ENCODE assay signal across 8 mouse cellular contexts in the genomic region with DNA sequence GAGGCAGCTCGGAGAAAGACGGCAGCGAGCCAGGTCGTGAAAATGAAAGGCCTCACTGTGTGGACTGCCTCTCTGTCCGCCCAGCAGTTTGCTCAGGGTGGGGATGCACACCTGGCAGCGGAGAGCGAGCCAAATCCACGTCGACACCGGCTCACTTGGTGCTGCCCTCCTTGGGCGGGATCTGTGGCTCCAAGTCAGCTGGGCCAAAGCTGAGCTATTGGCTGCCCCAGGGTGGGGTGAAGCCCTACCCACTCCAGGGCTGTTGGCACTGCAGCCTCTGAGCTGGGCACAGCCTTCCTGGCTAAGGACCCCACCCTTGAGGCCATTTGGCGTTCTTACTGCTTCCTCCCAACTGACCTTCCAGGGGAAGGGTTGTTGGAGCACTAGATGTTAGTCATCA. TPM values are rescaled to one million over a fixed set of nuclear protein-coding genes. Genes with fewer than 3 reads are reported as not detected.
DNase-seq lines count a peak whose midpoint lies in the region; ATAC-seq and TF ChIP-seq lines count a peak whose summit lies in the region.

No protein-coding gene starts in this region.

- H3K4me3 ChIP-seq in kidney, adult 2 months (ENCODE audit: insufficient read depth, low read depth, low read length), result peak overlapping the region; percentile 70
- H3K4me3 ChIP-seq in liver, embryonic 16.5 days (ENCODE audit: low read depth, low read length), result peak overlapping the region; percentile 86
- peak overlapping the region; percentile 65 for H3K4me3 ChIP-seq in neural tube, embryonic 13.5 days

- H3K4me1 ChIP-seq in kidney, adult 2 months (ENCODE audit: control insufficient read depth, insufficient read depth, low read length), result peaks cover 8% of the 10 kb centered on the region; the same call in 1 of the 2 replicates
- peaks cover 15% of the 10 kb centered on the region for H3K4me1 ChIP-seq in liver, embryonic 16.5 days (ENCODE audit: control insufficient read depth, low read depth, low read length)
- peaks cover 22% of the 10 kb centered on the region for H3K4me1 ChIP-seq in neural tube, embryonic 13.5 days (replicated peaks)

- H3K4me2 ChIP-seq in liver, embryonic 16.5 days (ENCODE audit: low read depth, low read length), result peak overlapping the region; percentile 99
- H3K4me2 ChIP-seq in neural tube, embryonic 13.5 days, result peak overlapping the region; percentile 91

- peak; percentile 33 for TF ChIP-seq POLR2A in kidney, adult 2 months (IDR thresholded peaks at IDR 0.05; ENCODE audit: low read depth, low read length)

- ATAC-seq in liver, embryonic 16.5 days (ENCODE audit: low read depth), result peak; percentile 32
- no peak for ATAC-seq in neural tube, embryonic 13.5 days (ENCODE audit: low read depth)

- peak overlapping the region; percentile 11; the same call in 1 of the 2 replicates for H3K27ac ChIP-seq in kidney, adult 2 months (ENCODE audit: insufficient read depth, low read depth, low read length)
- H3K27ac ChIP-seq in liver, embryonic 16.5 days (ENCODE audit: low read length), result peak overlapping the region; percentile 68
- no peak overlapping the region; the same call in 1 of the 2 replicates for H3K27ac ChIP-seq in neural tube, embryonic 13.5 days (replicated peaks)

- H3K9me3 ChIP-seq in liver, embryonic 16.5 days (replicated peaks; ENCODE audit: control insufficient read depth, low read length), result no peaks in the 10 kb centered on the region
- no peaks in the 10 kb centered on the region for H3K9me3 ChIP-seq in neural tube, embryonic 13.5 days

- H3K27me3 ChIP-seq in kidney, adult 2 months (replicated peaks; ENCODE audit: control insufficient read depth, insufficient read depth, low read length), result no peaks in the 10 kb centered on the region
- no peaks in the 10 kb centered on the region for H3K27me3 ChIP-seq in liver, embryonic 16.5 days (ENCODE audit: control insufficient read depth, insufficient read depth, low read depth, low read length)
- H3K27me3 ChIP-seq in neural tube, embryonic 13.5 days, result no peaks in the 10 kb centered on the region

- WGBS in kidney, adult 2 months, result under 1% methylated on average over 12 of the region's 12 CpGs
- WGBS in liver, embryonic 16.5 days (ENCODE audit: insufficient replicate concordance), result 5% methylated on average over 12 of the region's 12 CpGs
- 7% methylated on average over 12 of the region's 12 CpGs for WGBS in neural tube, embryonic 13.5 days

- DNase-seq in layer of hippocampus, adult 11-12 months (ENCODE audit: low spot score), result peak; percentile 58
- DNase-seq in layer of hippocampus, adult 8-10 months (ENCODE audit: low spot score in 2 of 2), result no peak
- DNase-seq in cerebellum, adult 9-10 months, result peak; percentile 75
- peak; percentile 58 for DNase-seq in gastrocnemius, postnatal 25 days
- peak; percentile 84 for DNase-seq in kidney, adult 2 months
- DNase-seq in thymus, postnatal 36 days, result peak; percentile 23 to 55

- no peaks in the 10 kb centered on the region for H3K36me3 ChIP-seq in kidney, adult 2 months (ENCODE audit: control insufficient read depth, insufficient read depth, low read length)
- H3K36me3 ChIP-seq in liver, embryonic 16.5 days (ENCODE audit: control insufficient read depth, insufficient read depth), result peaks cover 22% of the 10 kb centered on the region
- peaks cover 71% of the 10 kb centered on the region for H3K36me3 ChIP-seq in neural tube, embryonic 13.5 days

- H3K9ac ChIP-seq in liver, embryonic 16.5 days (ENCODE audit: low read depth, low read length), result peak overlapping the region; percentile 86
- peak overlapping the region; percentile 83 for H3K9ac ChIP-seq in neural tube, embryonic 13.5 days

- TF ChIP-seq CTCF in kidney, adult 2 months (conservative IDR thresholded peaks at IDR 0.05; ENCODE audit: insufficient read depth, insufficient read length, low read depth, low read length), result peak; percentile 11; the same call in 1 of the 2 replicates

RNA-seq across cellular contexts. Expression of a gene that starts 0.9 kb away (rescaled TPM):
- total RNA-seq in layer of hippocampus, adult 8-10 months (2022), result 10 to 100 TPM; 22.3 to 28.1 (median 26.3) TPM
- total RNA-seq in gastrocnemius, postnatal 25 days (2021), result 1 to 10 TPM in 1 of 2 experiments, under 1 TPM in 1; 0.72 to 1.5 TPM
- 12.9 and 13.4 TPM in 2 replicates for polyA plus RNA-seq in kidney, adult 2 months (2012; rRNA removed)
- 34.5 and 37.6 TPM in 2 replicates for polyA plus RNA-seq in liver, embryonic 16.5 days (2015; fragmentation: Nextera tagmentation; extraction: Ambion mirVana)
- 39.0 and 42.5 TPM in 2 replicates for polyA plus RNA-seq in neural tube, embryonic 13.5 days (2015; fragmentation: Nextera tagmentation; extraction: Ambion mirVana)

RNA-seq across cellular contexts. Expression of a gene that starts 8.0 kb away (rescaled TPM):
- total RNA-seq in layer of hippocampus, adult 8-10 months (2022), result 100 to 1,000 TPM in 2 of 4 experiments, 10 to 100 TPM in 2; 94.3 to 103 (median 98.5) TPM
- 10 to 100 TPM; 25.3 to 30.7 TPM for total RNA-seq in gastrocnemius, postnatal 25 days (2021)
- 90.8 and 100 TPM in 2 replicates for polyA plus RNA-seq in kidney, adult 2 months (2012; rRNA removed)
- polyA plus RNA-seq in liver, embryonic 16.5 days (2015; fragmentation: Nextera tagmentation; extraction: Ambion mirVana), result 37.0 and 39.9 TPM in 2 replicates
- 187 and 199 TPM in 2 replicates for polyA plus RNA-seq in neural tube, embryonic 13.5 days (2015; fragmentation: Nextera tagmentation; extraction: Ambion mirVana)

RNA-seq across cellular contexts. Expression of a gene that starts 18.2 kb away (rescaled TPM):
- total RNA-seq in layer of hippocampus, adult 8-10 months (2022), result 10 to 100 TPM; 34.6 to 39.1 (median 37.6) TPM
- 10 to 100 TPM; 41.5 to 42.3 TPM for total RNA-seq in gastrocnemius, postnatal 25 days (2021)
- polyA plus RNA-seq in kidney, adult 2 months (2012; rRNA removed), result 175 and 199 TPM in 2 replicates
- 105 and 107 TPM in 2 replicates for polyA plus RNA-seq in liver, embryonic 16.5 days (2015; fragmentation: Nextera tagmentation; extraction: Ambion mirVana)
- 58.2 and 59.6 TPM in 2 replicates for polyA plus RNA-seq in neural tube, embryonic 13.5 days (2015; fragmentation: Nextera tagmentation; extraction: Ambion mirVana)

RNA-seq across cellular contexts. Expression of a gene that starts 22.6 kb away (rescaled TPM):
- total RNA-seq in layer of hippocampus, adult 8-10 months (2022), result 10 to 100 TPM; 79.8 to 89.2 (median 83.7) TPM
- 10 to 100 TPM; 22.0 to 22.6 TPM for total RNA-seq in gastrocnemius, postnatal 25 days (2021)
- polyA plus RNA-seq in kidney, adult 2 months (2012; rRNA removed), result 31.8 and 33.5 TPM in 2 replicates
- polyA plus RNA-seq in liver, embryonic 16.5 days (2015; fragmentation: Nextera tagmentation; extraction: Ambion mirVana), result 61.4 and 63.3 TPM in 2 replicates
- polyA plus RNA-seq in neural tube, embryonic 13.5 days (2015; fragmentation: Nextera tagmentation; extraction: Ambion mirVana), result 59.0 and 65.1 TPM in 2 replicates

RNA-seq across cellular contexts. Expression of a gene that starts 43.9 kb away (rescaled TPM):
- 10 to 100 TPM; 51.2 to 73.5 (median 59.2) TPM for total RNA-seq in layer of hippocampus, adult 8-10 months (2022)
- total RNA-seq in gastrocnemius, postnatal 25 days (2021), result 10 to 100 TPM; 18.9 to 21.7 TPM
- 161 and 226 TPM in 2 replicates for polyA plus RNA-seq in kidney, adult 2 months (2012; rRNA removed)
- 22.7 and 28.0 TPM in 2 replicates for polyA plus RNA-seq in liver, embryonic 16.5 days (2015; fragmentation: Nextera tagmentation; extraction: Ambion mirVana)
- 53.8 and 63.6 TPM in 2 replicates for polyA plus RNA-seq in neural tube, embryonic 13.5 days (2015; fragmentation: Nextera tagmentation; extraction: Ambion mirVana)

Comparison
In these comparisons a context has a peak if more than half of its experiments do, and no peak if none do; other contexts are left out.
1. DNase-seq: peak in layer of hippocampus, adult 11-12 months (single experiment), cerebellum, adult 9-10 months (single experiment), gastrocnemius, postnatal 25 days (single experiment), kidney, adult 2 months (single experiment) and thymus, postnatal 36 days (2 of 2); none in layer of hippocampus, adult 8-10 months (0 of 2).
2. Peak in every context shown above with its lines, with median percentiles within 50 percentile points of each other: H3K4me3 ChIP-seq.